Mouse (Mus musculus) gastrocnemius, adult 2 months (tissue): ENCODE measurements around the gene Gm11027. TPM values are rescaled to one million over a fixed set of nuclear protein-coding genes. Genes with fewer than 3 reads are reported as not detected.

Source experiments
- DNase-seq: peaks from one replicate; pipeline ENCODE4 v3.0.0; 2022
- H3K27ac ChIP-seq: fragments of 200-600 bp; 2 replicates; pipeline ENCODE4 v1.8.1; 2022; ENCODE audit warnings: mild to moderate bottlenecking
- H3K4me3 ChIP-seq: fragments of 200-600 bp; 2 replicates; pipeline ENCODE4 v1.8.1; 2022; ENCODE audit warnings: mild to moderate bottlenecking, moderate library complexity
- CTCF ChIP-seq: fragments of 200-600 bp; IDR thresholded peaks from 2 replicates; pipeline ENCODE4 v1.8.1; 2022; ENCODE audit warnings: antibody characterized with exemption, mild to moderate bottlenecking, moderate library complexity
- intact Hi-C: fragments of 180-260 bp; cut with DNase I; formaldehyde crosslinking; loops from one replicate; pipeline ENCODE4 v1.15.1; 2025
- microRNA-seq: library from miRNA; unstranded; fragments of <30 nt; microRNA quantifications from one replicate; pipeline ENCODE4 v1.2.0, GENCODE M21; 2021
- total RNA-seq, 2 experiments: library from RNA; stranded (reverse); gene quantifications; 2 replicates each; pipeline ENCODE4 v1.2.3; 2021

The Gm11027 gene
- total RNA-seq, 2 experiments from 2014 or later = not detected

DNA sequence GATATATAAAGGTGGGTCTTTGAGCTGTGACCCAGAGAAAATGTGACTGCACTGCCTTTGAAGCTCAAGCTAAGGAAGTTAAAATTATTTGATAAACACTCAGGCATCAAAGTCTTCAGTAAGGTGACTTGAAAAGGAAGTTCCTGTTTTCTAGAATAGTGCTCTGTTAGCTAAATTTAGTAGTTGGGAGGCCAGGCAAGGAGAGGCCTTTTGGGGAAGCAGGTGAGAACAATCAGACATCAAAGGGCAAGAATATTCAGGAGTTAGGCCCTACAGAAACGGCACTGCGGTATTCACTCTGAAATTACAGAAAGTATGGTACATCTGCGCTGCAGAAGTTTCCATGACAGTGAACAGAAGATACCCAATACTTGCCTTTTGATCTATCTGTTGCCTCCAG lies 40.3 kb downstream of the Gm11027 start:
- intact Hi-C loops = no loop called here

DNA sequence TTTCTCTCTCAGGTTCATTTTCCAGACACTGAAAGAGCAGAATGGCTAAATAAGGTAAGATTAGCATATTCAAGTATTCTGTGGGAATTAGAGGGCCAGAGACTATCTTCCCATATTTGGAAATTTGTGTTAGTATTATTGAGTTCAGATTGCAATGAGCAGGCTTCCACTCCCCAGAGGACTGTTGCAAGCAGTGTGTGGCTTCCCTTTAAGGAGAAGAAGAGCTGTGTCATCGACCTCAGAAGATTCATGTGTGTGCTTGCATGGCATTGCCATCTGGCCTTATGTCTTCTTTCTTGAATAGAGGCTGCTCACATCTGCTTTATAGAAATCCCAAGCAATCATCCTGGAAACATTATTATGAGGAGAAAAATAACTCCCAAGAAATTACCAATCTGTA lies 42.6 kb downstream of the Gm11027 start:
- TF ChIP-seq CTCF = no peak
- intact Hi-C loops = no loop called here
- DNase-seq = no peak
- peak overlapping the region; percentile 28; the same call in 1 of the 2 replicates for H3K27ac ChIP-seq
- H3K4me3 ChIP-seq = no peak overlapping the region

More for the DNA sequence above, 40.3 kb downstream of the Gm11027 start:
- H3K4me3 ChIP-seq = no peak overlapping the region
- no peak for TF ChIP-seq CTCF
- H3K27ac ChIP-seq = no peak overlapping the region
- DNase-seq = no peak

Small RNA genes within 50 kb of the gene (microRNA-seq; reads per million reads assigned to microRNA genes)
- gene Gm23190 = not detected

Other genes starting within 250 kb of the Gm11027 start
- 10 to 100 TPM; 23.7 to 32.0 TPM for gene Zfp386, start 227.7 kb upstream of the Gm11027 start, total RNA-seq
- 1 to 10 TPM; 1.5 to 3.0 TPM for gene Vipr2, start 197.7 kb upstream of the Gm11027 start, total RNA-seq
- gene Wdr60, start 12.4 kb upstream of the Gm11027 start, total RNA-seq = 10 to 100 TPM; 10.0 to 18.8 TPM
- 10 to 100 TPM; 28.2 to 28.9 TPM for gene Esyt2, start 5.8 kb downstream of the Gm11027 start, total RNA-seq
- gene Ncapg2, start 130.0 kb downstream of the Gm11027 start, total RNA-seq = 1 to 10 TPM; 1.1 to 1.2 TPM
- not detected for gene Ptprn2, start 210.3 kb downstream of the Gm11027 start, total RNA-seq